ENCODE assay signal across 9 mouse cellular contexts in the genomic region with DNA sequence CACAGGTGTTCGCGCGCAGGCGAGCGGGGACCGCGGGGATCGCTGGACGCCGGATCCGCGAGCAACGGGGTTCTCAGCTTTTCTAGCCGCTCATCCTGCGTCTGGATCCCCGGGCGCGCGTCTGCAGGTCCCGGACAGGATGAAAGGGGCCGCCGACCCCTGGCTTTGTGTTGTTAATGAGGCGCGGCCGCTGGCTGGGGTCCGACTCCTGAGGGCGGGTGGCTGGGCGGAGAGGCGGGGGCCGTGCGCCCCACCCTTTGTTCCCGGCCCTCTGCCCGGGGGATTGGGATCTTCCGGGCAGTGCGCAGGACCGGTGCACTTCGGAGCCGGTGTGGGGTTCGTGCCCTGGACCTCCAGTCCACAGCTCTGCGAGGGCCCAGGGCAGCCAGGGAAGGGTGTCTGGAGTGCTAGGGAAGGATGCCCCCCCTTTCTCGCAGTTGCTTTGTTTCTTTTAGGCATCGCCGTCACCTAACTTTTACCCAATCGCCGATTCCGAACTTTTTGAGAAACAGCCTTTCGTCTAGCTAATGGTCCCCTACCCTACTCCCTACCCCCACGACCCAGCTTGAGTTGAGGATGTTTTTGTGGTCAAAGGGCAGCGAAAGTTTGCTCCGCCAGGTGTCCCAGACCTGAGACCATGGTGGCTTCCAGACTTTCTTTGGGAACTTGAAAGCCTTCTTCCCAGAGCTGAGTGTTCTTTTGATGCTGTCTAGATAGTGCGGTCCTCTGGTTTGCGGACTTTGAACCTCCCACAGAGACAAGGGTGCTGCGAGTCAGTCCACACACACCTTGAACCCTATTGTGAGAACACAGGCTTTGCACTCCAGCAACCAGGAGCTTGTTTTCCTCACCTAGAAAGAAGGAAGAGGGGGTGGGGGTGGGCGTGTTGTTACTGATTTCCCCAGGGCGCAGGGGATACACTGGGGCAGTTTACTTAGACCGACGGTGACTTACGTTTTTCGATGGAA. TPM values are rescaled to one million over a fixed set of nuclear protein-coding genes. Genes with fewer than 3 reads are reported as not detected.
DNase-seq lines count a peak whose midpoint lies in the region; ATAC-seq and TF ChIP-seq lines count a peak whose summit lies in the region.
"Had no signal": no experiment of that assay in that cellular context is flagged by ENCODE, and none has a peak within 500 bp of the region (broad histone marks: within the 10 kb centered on the region; RNA-seq: fewer than 3 reads in every experiment).

No protein-coding gene starts in this region.

- DNase-seq in left cerebral cortex, postnatal 4 days = peak; percentile 38
- DNase-seq in left cerebral cortex, postnatal 36 days (ENCODE audit: low spot score in 2 of 2) = no peak
- DNase-seq in gastrocnemius, postnatal 14 days = peak; percentile 62
- DNase-seq in induced T-regulatory cell, adult 2 months (ENCODE audit: low read depth) = peak; percentile 41
- DNase-seq in lung, adult 2 months = no peak
- DNase-seq in ovary, postnatal 14 days (ENCODE audit: low spot score) = peak; percentile 41
- no peak for DNase-seq in right cerebral cortex, postnatal 36 days (ENCODE audit: low spot score in 2 of 2)

- TF ChIP-seq CTCF in lung, adult 2 months (IDR thresholded peaks at IDR 0.05; ENCODE audit: insufficient read depth, low read length) = no peak

- intact Hi-C loops in left cerebral cortex, postnatal 4 days (cut with DNase I) = loop anchor here (5.0 to 10.0 kb wide), 2 partner anchors 53 to 375 kb away; no protein-coding TSS in a partner anchor
- intact Hi-C loops in left cerebral cortex, postnatal 36 days (cut with DNase I) = loop anchor here (10.0 kb wide), 1 partner anchor 255 kb away; no protein-coding TSS in a partner anchor
- intact Hi-C loops in gastrocnemius, postnatal 14 days (cut with DNase I; ENCODE audit: low total_unique reads) = loop anchor here (5.0 kb wide), 1 partner anchor 138 kb away; no protein-coding TSS in a partner anchor

- peak; percentile 37 for ATAC-seq in activated CD4-positive, CD25-positive, alpha-beta regulatory T cell, adult 4 months

- peaks cover 17% of the 10 kb centered on the region for H3K4me1 ChIP-seq in lung, adult 2 months (ENCODE audit: control insufficient read depth, insufficient read depth, low read length)

- peak; percentile 45; the same call in 1 of the 2 replicates for TF ChIP-seq POLR2A in lung, adult 2 months (IDR thresholded peaks at IDR 0.05; ENCODE audit: borderline replicate concordance, extremely low read depth, low read depth, low read length)

- H3K4me3 ChIP-seq in lung, adult 2 months (replicated peaks; ENCODE audit: extremely low read depth, low read depth, low read length) = peak overlapping the region; percentile 78

- WGBS in lung, adult 2 months = 2% methylated on average over 59 of the region's 59 CpGs

RNA-seq across cellular contexts. Expression of gene Il17rd, which starts 0.8 kb away (rescaled TPM):
- 1 to 10 TPM; 4.7 to 5.4 TPM for total RNA-seq in left cerebral cortex, postnatal 4 days (2021)
- total RNA-seq in left cerebral cortex, postnatal 36 days (2021) = 1 to 10 TPM; 2.1 to 2.3 TPM
- polyA plus RNA-seq in activated CD4-positive, CD25-positive, alpha-beta regulatory T cell, adult 4 months (2017; shearing (Covaris generic)) = under 1 TPM; 0.32 to 0.33 TPM
- 1 to 10 TPM; 4.6 to 4.7 TPM for total RNA-seq in gastrocnemius, postnatal 14 days (2021)
- 9.4 and 11.3 TPM in 2 replicates for polyA plus RNA-seq in lung, adult 2 months (2012; rRNA removed)

RNA-seq across cellular contexts. Expression of gene Hesx1, which starts 45.3 kb away (rescaled TPM):
- not detected for total RNA-seq in left cerebral cortex, postnatal 4 days (2021)
- not detected for total RNA-seq in left cerebral cortex, postnatal 36 days (2021)
- polyA plus RNA-seq in activated CD4-positive, CD25-positive, alpha-beta regulatory T cell, adult 4 months (2017; shearing (Covaris generic)) = under 1 TPM in 1 of 2 experiments, not detected in 1; 0.88 TPM
- not detected for total RNA-seq in gastrocnemius, postnatal 14 days (2021)
- polyA plus RNA-seq in lung, adult 2 months (2012; rRNA removed) = not detected in 2 replicates
- total RNA-seq: layer of hippocampus, postnatal 14 days had no signal

Comparison
In these comparisons a context has a peak if more than half of its experiments do, and no peak if none do; other contexts are left out.
1. DNase-seq: peak in left cerebral cortex, postnatal 4 days (single experiment), gastrocnemius, postnatal 14 days (single experiment), induced T-regulatory cell, adult 2 months (single experiment) and ovary, postnatal 14 days (single experiment); none in left cerebral cortex, postnatal 36 days (0 of 2), lung, adult 2 months (single experiment) and right cerebral cortex, postnatal 36 days (0 of 2).